Mouse (Mus musculus): ENCODE results near the gene Fam187b. TPM values are rescaled to one million over a fixed set of nuclear protein-coding genes. Genes with fewer than 3 reads are reported as not detected.

Gene Fam187b
- 0.40 and 1.7 TPM in 2 replicates for polyA plus RNA-seq (2012; rRNA removed; ENCODE audit: low replicate concordance)

GRCm38 (mm10) chr7:30973501-30974289 lies at the start of gene Fam187b:
Fam187b (plus strand) TSS chr7:30973790.

GRCm38 (mm10) chr7:30924581-30924980 lies 49.0 kb upstream of the Fam187b start, which contains the start of gene Hamp2:
Hamp2 (minus strand) TSS chr7:30924681.

GRCm38 (mm10) chr7:30943909-30944635 lies 29.5 kb upstream of the Fam187b start, which contains the start of gene Hamp:
Hamp (minus strand) TSS chr7:30944032.

GRCm38 (mm10) chr7:30956756-30957366 lies 16.7 kb upstream of the Fam187b start, which contains the start of gene Usf2:
Usf2 (minus strand) TSS chr7:30956803.

GRCm38 (mm10) chr7:30973251-30973500 lies 414 bp upstream of the Fam187b start, which contains the start of gene Lsr:
Lsr (minus strand) TSS chr7:30973464.

Other genes starting within 250 kb of the Fam187b start
- gene Tmem147, start 244.2 kb upstream of the Fam187b start, polyA plus RNA-seq (2012; rRNA removed; ENCODE audit: low replicate concordance) = 254 and 273 TPM in 2 replicates
- not detected in 2 replicates for gene Gapdhs, start 230.1 kb upstream of the Fam187b start, polyA plus RNA-seq (2012; rRNA removed; ENCODE audit: low replicate concordance)
- 10.8 and 36.4 TPM in 2 replicates for gene Sbsn, start 222.3 kb upstream of the Fam187b start, polyA plus RNA-seq (2012; rRNA removed; ENCODE audit: low replicate concordance)
- 8.6 and 10.7 TPM in 2 replicates for gene Dmkn, start 210.0 kb upstream of the Fam187b start, polyA plus RNA-seq (2012; rRNA removed; ENCODE audit: low replicate concordance)
- gene Krtdap, start 185.9 kb upstream of the Fam187b start, polyA plus RNA-seq (2012; rRNA removed; ENCODE audit: low replicate concordance) = 0.51 and 2.0 TPM in 2 replicates
- 27.4 and 105 TPM in 2 replicates for gene Ffar2, start 150.0 kb upstream of the Fam187b start, polyA plus RNA-seq (2012; rRNA removed; ENCODE audit: low replicate concordance)
- not detected in 2 replicates for gene Ffar3, start 117.6 kb upstream of the Fam187b start, polyA plus RNA-seq (2012; rRNA removed; ENCODE audit: low replicate concordance)
- 0.03 and 0.05 TPM in 2 replicates for gene Ffar1, start 112.2 kb upstream of the Fam187b start, polyA plus RNA-seq (2012; rRNA removed; ENCODE audit: low replicate concordance)
- gene Cd22, start 93.4 kb upstream of the Fam187b start, polyA plus RNA-seq (2012; rRNA removed; ENCODE audit: low replicate concordance) = 1.3 and 4.4 TPM in 2 replicates
- gene Mag, start 58.9 kb upstream of the Fam187b start, polyA plus RNA-seq (2012; rRNA removed; ENCODE audit: low replicate concordance) = 0.72 and 1.3 TPM in 2 replicates
- 0.77 and 1.3 TPM in 2 replicates for gene Hamp2, start 49.1 kb upstream of the Fam187b start, polyA plus RNA-seq (2012; rRNA removed; ENCODE audit: low replicate concordance)
- 0.64 and 3.8 TPM in 2 replicates for gene Hamp, start 29.8 kb upstream of the Fam187b start, polyA plus RNA-seq (2012; rRNA removed; ENCODE audit: low replicate concordance)
- 99.1 and 134 TPM in 2 replicates for gene Usf2, start 17.0 kb upstream of the Fam187b start, polyA plus RNA-seq (2012; rRNA removed; ENCODE audit: low replicate concordance)
- gene Lsr, start 326 bp upstream of the Fam187b start, polyA plus RNA-seq (2012; rRNA removed; ENCODE audit: low replicate concordance) = 5.2 and 72.6 TPM in 2 replicates
- 111 and 190 TPM in 2 replicates for gene Fxyd5, start 68.7 kb downstream of the Fam187b start, polyA plus RNA-seq (2012; rRNA removed; ENCODE audit: low replicate concordance)
- gene Fxyd7, start 77.7 kb downstream of the Fam187b start, polyA plus RNA-seq (2012; rRNA removed; ENCODE audit: low replicate concordance) = 5.3 and 9.8 TPM in 2 replicates
- 596 and 782 TPM in 2 replicates for gene Fxyd1, start 83.4 kb downstream of the Fam187b start, polyA plus RNA-seq (2012; rRNA removed; ENCODE audit: low replicate concordance)
- gene Lgi4, start 85.6 kb downstream of the Fam187b start, polyA plus RNA-seq (2012; rRNA removed; ENCODE audit: low replicate concordance) = 10.8 and 12.4 TPM in 2 replicates
- 1.0 and 82.9 TPM in 2 replicates for gene Fxyd3, start 102.9 kb downstream of the Fam187b start, polyA plus RNA-seq (2012; rRNA removed; ENCODE audit: low replicate concordance)
- gene Hpn, start 141.5 kb downstream of the Fam187b start, polyA plus RNA-seq (2012; rRNA removed; ENCODE audit: low replicate concordance) = 3.1 and 15.4 TPM in 2 replicates
- gene Scn1b, start 153.2 kb downstream of the Fam187b start, polyA plus RNA-seq (2012; rRNA removed; ENCODE audit: low replicate concordance) = 58.1 and 69.7 TPM in 2 replicates
- gene Gramd1a, start 182.1 kb downstream of the Fam187b start, polyA plus RNA-seq (2012; rRNA removed; ENCODE audit: low replicate concordance) = 113 and 153 TPM in 2 replicates